Mouse (Mus musculus): ENCODE results near the gene Nt5dc3.

- no peak for TF ChIP-seq MAX (IDR thresholded peaks at IDR 0.05; ENCODE audit: low read depth)
- TF ChIP-seq POLR2AphosphoS2 (IDR thresholded peaks at IDR 0.05; ENCODE audit: insufficient read length, low read depth) = no peak
- TF ChIP-seq POLR2A (IDR thresholded peaks at IDR 0.05; ENCODE audit: insufficient read length, low read depth) = no peak
Measured at GRCm38 (mm10) chr10:86881448-86881847, 102.6 kb downstream of the Nt5dc3 start.
